Mouse (Mus musculus) heart, embryonic 16.5 days (tissue): Measurements from ENCODE around the gene Ank. TPM values are rescaled to one million over a fixed set of nuclear protein-coding genes. Genes with fewer than 3 reads are reported as not detected.

Source experiments
- ATAC-seq: fragments of 200-750 bp; cut with Nextera tagmentation; replicated peaks from 2 replicates; pipeline ENCODE4 v1.8.0; 2017; ENCODE audit warnings: moderate number of reproducible peaks; ENCODE audit not compliant: insufficient read depth, low FRiP score; ENCODE audit errors: extremely low read depth
- H3K27ac ChIP-seq: fragments of 300-500 bp; sonication (generic); 2 replicates; pipeline ENCODE4 v1.5.1; 2014; ENCODE audit warnings: mild to moderate bottlenecking, low read length, control low read depth, moderate library complexity
- H3K27me3 ChIP-seq: fragments of 300-500 bp; sonication (generic); 2 replicates; pipeline ENCODE4 v1.6.1; 2014; ENCODE audit warnings: low read length, mixed read lengths; ENCODE audit not compliant: control insufficient read depth, insufficient read depth
- H3K36me3 ChIP-seq: fragments of 300-500 bp; sonication (generic); 2 replicates; pipeline ENCODE4 v1.6.1; 2014; ENCODE audit not compliant: control insufficient read depth, insufficient read depth
- H3K4me1 ChIP-seq: fragments of 300-500 bp; sonication (generic); 2 replicates; pipeline ENCODE4 v1.6.1; 2014; ENCODE audit warnings: low read length, mixed read lengths; ENCODE audit not compliant: control insufficient read depth, insufficient read depth
- H3K4me2 ChIP-seq: fragments of 300-500 bp; sonication (generic); 2 replicates; pipeline ENCODE4 v1.6.1; 2014; ENCODE audit warnings: low read depth, mild to moderate bottlenecking, control low read depth, low read length
- H3K4me3 ChIP-seq: fragments of 300-500 bp; sonication (generic); 2 replicates; pipeline ENCODE4 v1.5.1; 2014; ENCODE audit warnings: mild to moderate bottlenecking, control low read depth, low read length
- H3K9ac ChIP-seq: fragments of 300-500 bp; sonication (generic); 2 replicates; pipeline ENCODE4 v1.6.1; 2014; ENCODE audit warnings: low read length, control low read depth
- H3K9me3 ChIP-seq: fragments of 300-500 bp; sonication (generic); replicated peaks from 2 replicates; pipeline ENCODE4 v1.6.1; 2016; ENCODE audit warnings: low read length; ENCODE audit not compliant: control insufficient read depth
- WGBS: fragments of 180-500 bp; shearing (Covaris S2); extraction: QIAGEN DNeasy Blood & Tissue Kit; methylation state at CpG from one replicate; pipeline ENCODE4 v1.1.7; 2014; 5-methylcytosine and 5-hydroxymethylcytosine counted together
- polyA plus RNA-seq: library from polyadenylated mRNA; unstranded; fragments of >200 nt; fragmentation: Nextera tagmentation; extraction: Ambion mirVana; gene quantifications from 2 replicates; pipeline ENCODE4 v1.2.1, GENCODE M21; 2015

The Ank gene
- polyA plus RNA-seq, 1 experiment from 2014 or later = 11.0 TPM

GRCm38 (mm10) chr15:27618778-27619533 lies 152.5 kb downstream of the Ank start:
- Histone ChIP-seq H3K27me3 (no peaks in the 10 kb centered on the region), H3K4me1 (peaks cover 32% of the 10 kb centered on the region), H3K36me3 (peaks cover 11% of the 10 kb centered on the region), H3K4me3 (no peak overlapping the region), H3K4me2 (peak overlapping the region; percentile 48), H3K9me3 (no peaks in the 10 kb centered on the region), H3K9ac (peak overlapping the region; percentile 65), H3K27ac (peak overlapping the region; percentile 95)
- 30% methylated on average over 6 of the region's 6 CpGs for WGBS
- peak; percentile 88 for ATAC-seq

- peaks cover 9% of the 10 kb centered on the region for H3K36me3 ChIP-seq
- no peaks in the 10 kb centered on the region for H3K9me3 ChIP-seq
- ATAC-seq = no peak
- H3K27me3 ChIP-seq = no peaks in the 10 kb centered on the region
- no peak overlapping the region for H3K4me2 ChIP-seq
- 71% methylated on average over 3 of the region's 3 CpGs for WGBS
- H3K4me3 ChIP-seq = no peak overlapping the region
- H3K4me1 ChIP-seq = peaks cover 37% of the 10 kb centered on the region
- H3K9ac ChIP-seq = no peak overlapping the region
- peak overlapping the region; percentile 95 for H3K27ac ChIP-seq
Measured at GRCm38 (mm10) chr15:27619683-27620082, 153.2 kb downstream of the Ank start.

GRCm38 (mm10) chr15:27620475-27621185 lies 154.2 kb downstream of the Ank start:
- Histone ChIP-seq H3K36me3 (peaks cover 6% of the 10 kb centered on the region), H3K27ac (peak overlapping the region; percentile 6; the same call in 1 of the 2 replicates), H3K9ac (0 out of 2 replicates have a peak overlapping the region, but pooled peaks have one; percentile 9)

GRCm38 (mm10) chr15:27623286-27623685 lies 156.8 kb downstream of the Ank start:
- H3K9me3 ChIP-seq = no peaks in the 10 kb centered on the region
- 72% methylated on average over 6 of the region's 6 CpGs for WGBS
- H3K4me3 ChIP-seq = no peak overlapping the region
- peaks cover 8% of the 10 kb centered on the region for H3K36me3 ChIP-seq
- H3K4me1 ChIP-seq = peaks cover 61% of the 10 kb centered on the region
- H3K27ac ChIP-seq = no peak overlapping the region
- no peak overlapping the region for H3K4me2 ChIP-seq
- no peak overlapping the region for H3K9ac ChIP-seq
- no peak for ATAC-seq
- H3K27me3 ChIP-seq = no peaks in the 10 kb centered on the region

More at GRCm38 (mm10) chr15:27620475-27621185, 154.2 kb downstream of the Ank start:
- Histone ChIP-seq H3K4me3 (no peak overlapping the region), H3K4me1 (peaks cover 46% of the 10 kb centered on the region), H3K4me2 (no peak overlapping the region), H3K9me3 (no peaks in the 10 kb centered on the region), H3K27me3 (no peaks in the 10 kb centered on the region)
- ATAC-seq = no peak
- WGBS = 77% methylated on average over 6 of the region's 6 CpGs

- peak overlapping the region; percentile 56 for H3K27ac ChIP-seq
Measured at GRCm38 (mm10) chr15:27625014-27625889, 158.8 kb downstream of the Ank start.

GRCm38 (mm10) chr15:27625890-27626255 lies 159.4 kb downstream of the Ank start:
- Histone ChIP-seq H3K4me2 (no peak overlapping the region), H3K9ac (no peak overlapping the region)

More at GRCm38 (mm10) chr15:27625014-27625889, 158.8 kb downstream of the Ank start:
- Histone ChIP-seq H3K4me1 (peaks cover 65% of the 10 kb centered on the region), H3K36me3 (peaks cover 8% of the 10 kb centered on the region), H3K27me3 (no peaks in the 10 kb centered on the region), H3K4me2 (no peak overlapping the region), H3K9ac (no peak overlapping the region), H3K9me3 (no peaks in the 10 kb centered on the region), H3K4me3 (no peak overlapping the region)
- WGBS = 73% methylated on average over 13 of the region's 13 CpGs
- ATAC-seq = no peak

GRCm38 (mm10) chr15:27626314-27626713 lies 159.8 kb downstream of the Ank start:
- peak overlapping the region; percentile 37 for H3K27ac ChIP-seq
- ATAC-seq = no peak
- WGBS = 93% methylated on average over 1 of the region's 1 CpGs
- H3K36me3 ChIP-seq = peaks cover 8% of the 10 kb centered on the region
- H3K4me2 ChIP-seq = no peak overlapping the region
- no peaks in the 10 kb centered on the region for H3K27me3 ChIP-seq
- H3K4me1 ChIP-seq = peaks cover 64% of the 10 kb centered on the region
- no peaks in the 10 kb centered on the region for H3K9me3 ChIP-seq
- no peak overlapping the region for H3K9ac ChIP-seq
- H3K4me3 ChIP-seq = no peak overlapping the region

More at GRCm38 (mm10) chr15:27625890-27626255, 159.4 kb downstream of the Ank start:
- ATAC-seq = no peak
- Histone ChIP-seq H3K4me1 (peaks cover 64% of the 10 kb centered on the region), H3K4me3 (no peak overlapping the region), H3K27me3 (no peaks in the 10 kb centered on the region), H3K27ac (peak overlapping the region; percentile 56), H3K36me3 (peaks cover 8% of the 10 kb centered on the region), H3K9me3 (no peaks in the 10 kb centered on the region)
- WGBS = 54% methylated on average over 10 of the region's 10 CpGs

GRCm38 (mm10) chr15:27627794-27628193 lies 161.3 kb downstream of the Ank start:
- H3K4me3 ChIP-seq = no peak overlapping the region
- H3K27ac ChIP-seq = no peak overlapping the region
- peaks cover 4% of the 10 kb centered on the region for H3K36me3 ChIP-seq
- no peaks in the 10 kb centered on the region for H3K9me3 ChIP-seq
- WGBS = 83% methylated on average over 9 of the region's 9 CpGs
- no peaks in the 10 kb centered on the region for H3K27me3 ChIP-seq
- ATAC-seq = no peak
- no peak overlapping the region for H3K9ac ChIP-seq
- peaks cover 64% of the 10 kb centered on the region for H3K4me1 ChIP-seq
- H3K4me2 ChIP-seq = no peak overlapping the region
